Mouse (Mus musculus) right cerebral cortex, adult 18-20 months (tissue): Measurements from ENCODE around the gene Nsmf.

Source experiments
- DNase-seq: peaks from one replicate; pipeline ENCODE4 v3.0.0; 2022; ENCODE audit warnings: mixed read lengths

Gene Nsmf

DNA sequence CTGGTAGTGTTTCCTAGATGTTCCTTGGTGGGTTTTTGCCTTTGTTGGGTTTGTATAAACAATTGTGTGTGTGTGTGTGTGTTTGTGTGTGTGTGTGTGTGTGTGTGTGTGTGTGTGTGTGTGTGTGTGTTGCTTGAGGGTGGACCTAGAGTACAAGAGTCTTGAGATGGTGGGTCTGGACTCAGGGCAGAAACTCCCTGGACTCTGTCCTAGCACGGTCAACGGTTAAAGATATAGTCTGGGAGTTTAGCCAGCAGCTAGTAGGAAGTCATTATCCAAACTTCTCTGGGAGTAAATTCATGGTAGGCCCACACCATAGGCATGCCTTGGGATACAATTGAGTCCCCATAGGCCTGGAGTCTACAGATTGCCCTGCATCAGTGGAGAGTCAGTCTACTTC is 33.7 kb downstream of the Nsmf start:
- DNase-seq = no peak

DNA sequence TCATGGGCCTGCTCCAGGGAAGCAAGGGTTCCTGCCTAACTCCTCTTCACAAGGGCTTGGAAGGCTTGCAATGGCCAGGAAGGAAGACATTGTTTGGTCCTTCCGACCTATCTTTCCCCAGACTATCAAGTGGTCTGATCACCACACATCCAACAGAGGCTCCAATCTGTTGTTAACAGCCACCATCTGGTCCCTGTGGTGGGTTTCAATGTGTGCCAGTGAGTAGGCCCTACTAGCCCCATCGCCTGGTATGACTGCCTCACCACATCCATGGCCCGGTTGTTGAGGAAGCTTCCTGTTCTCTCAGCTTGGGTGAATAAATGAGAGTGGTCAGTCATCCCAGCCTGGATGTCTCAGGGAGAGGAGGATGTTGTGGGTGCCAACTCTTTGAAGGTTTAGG is 34.5 kb downstream of the Nsmf start:
- no peak for DNase-seq

DNA sequence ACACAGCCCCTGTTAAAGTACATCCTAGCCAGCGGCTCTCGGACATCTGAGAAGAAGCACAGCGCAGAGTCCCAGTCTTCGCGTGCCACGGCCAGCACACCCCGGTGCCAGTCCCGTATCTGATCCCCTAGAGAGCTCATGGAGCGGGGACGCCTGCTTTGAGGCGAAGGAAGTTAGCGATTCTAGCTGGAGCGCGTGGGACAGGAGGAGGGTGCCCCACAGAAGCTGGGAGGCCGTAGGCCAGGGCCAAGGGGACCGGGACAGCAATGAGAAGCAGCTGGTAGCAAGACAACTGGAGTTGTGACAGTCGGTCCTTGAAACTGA is 40.6 kb downstream of the Nsmf start:
- DNase-seq = no peak

DNA sequence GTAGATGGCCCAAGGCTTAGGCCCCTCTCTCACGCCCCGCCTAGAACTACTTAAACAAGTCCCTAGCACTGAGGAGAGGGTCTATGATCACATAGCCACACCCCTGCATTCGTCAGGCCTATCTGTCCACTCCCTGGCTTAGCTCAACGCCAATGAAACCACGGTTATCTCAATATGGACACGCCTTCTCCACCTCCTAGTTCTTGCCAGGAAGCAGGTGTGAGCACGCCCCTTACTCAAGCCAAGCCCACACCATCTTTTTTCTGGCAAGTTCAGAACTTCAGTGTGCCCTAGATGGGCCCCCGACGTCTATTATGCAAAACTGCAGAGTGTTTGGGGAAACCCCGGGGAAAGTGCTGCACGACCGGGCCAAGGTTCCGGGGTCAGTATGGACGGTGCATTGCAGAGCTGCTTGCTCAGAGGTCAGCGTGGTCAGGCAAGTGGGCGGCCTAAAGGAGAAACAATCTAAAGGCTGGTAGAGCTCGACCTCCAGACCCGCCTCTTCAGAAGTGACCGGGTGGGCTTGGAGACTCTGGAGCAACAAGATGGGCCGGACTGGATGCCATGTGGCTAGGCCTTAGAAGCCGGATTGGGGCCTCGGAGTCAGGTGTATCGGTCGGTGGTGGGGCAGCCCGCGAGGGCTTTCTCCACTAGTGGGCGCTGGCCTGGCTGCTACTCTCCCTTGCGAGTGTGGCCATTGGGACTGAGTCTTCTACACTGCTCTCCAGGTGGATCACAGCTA is 41.1 kb downstream of the Nsmf start, which contains the start of gene Noxa1:
Gene Noxa1, minus strand, starts transcription at position 41 of the 742 bp plus-strand sequence.
- DNase-seq = no peak

DNA sequence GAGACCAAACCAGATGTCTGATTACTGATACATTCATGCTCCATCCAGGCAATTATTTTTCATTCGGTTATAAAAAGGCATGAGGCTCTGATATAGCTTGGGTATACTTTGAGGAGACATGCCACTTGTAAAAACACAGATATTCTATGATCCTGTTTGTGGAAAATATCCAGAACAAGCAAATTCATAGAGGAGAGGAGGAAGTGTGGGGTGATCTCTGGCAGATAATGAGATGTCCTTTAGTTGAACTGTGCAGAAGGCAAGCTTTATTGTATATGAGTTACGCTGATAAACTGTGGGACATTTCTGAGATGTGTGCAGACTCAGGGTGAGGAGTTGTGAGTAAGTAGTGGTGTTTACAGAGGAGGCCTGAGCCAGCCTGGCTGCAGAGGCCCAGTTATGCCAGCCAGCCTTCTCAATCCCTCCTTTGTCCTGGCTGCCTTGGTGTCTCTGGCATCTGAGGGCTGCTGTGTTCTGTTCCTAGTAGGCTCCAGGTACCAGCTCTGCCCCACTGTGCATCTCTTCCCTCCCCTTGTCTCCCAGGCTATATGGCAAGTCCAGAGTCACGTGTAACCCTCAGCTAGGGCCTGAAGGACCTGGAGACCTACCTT is 44.0 kb downstream of the Nsmf start:
- DNase-seq = peak; percentile 15

DNA sequence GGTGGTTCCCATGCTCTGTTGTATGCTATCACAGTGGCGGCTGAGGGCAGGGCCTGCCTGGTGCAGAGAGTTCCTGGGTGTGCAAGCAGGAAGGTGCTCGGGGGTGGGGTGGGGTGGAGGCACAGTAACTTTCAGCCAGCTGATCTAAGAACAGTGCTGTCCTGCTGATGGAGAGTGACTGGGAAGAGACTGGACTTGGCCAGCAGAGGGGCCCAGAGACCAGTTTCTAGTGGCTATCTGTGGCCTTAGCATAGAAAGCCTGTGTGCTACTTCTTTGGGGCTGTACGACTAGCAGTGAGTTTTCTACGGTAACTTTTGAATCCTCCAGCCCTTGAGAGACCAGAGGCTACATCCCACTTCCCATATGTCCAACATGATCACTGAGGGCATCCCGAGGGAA is 44.8 kb downstream of the Nsmf start:
- DNase-seq = peak; percentile 9

DNA sequence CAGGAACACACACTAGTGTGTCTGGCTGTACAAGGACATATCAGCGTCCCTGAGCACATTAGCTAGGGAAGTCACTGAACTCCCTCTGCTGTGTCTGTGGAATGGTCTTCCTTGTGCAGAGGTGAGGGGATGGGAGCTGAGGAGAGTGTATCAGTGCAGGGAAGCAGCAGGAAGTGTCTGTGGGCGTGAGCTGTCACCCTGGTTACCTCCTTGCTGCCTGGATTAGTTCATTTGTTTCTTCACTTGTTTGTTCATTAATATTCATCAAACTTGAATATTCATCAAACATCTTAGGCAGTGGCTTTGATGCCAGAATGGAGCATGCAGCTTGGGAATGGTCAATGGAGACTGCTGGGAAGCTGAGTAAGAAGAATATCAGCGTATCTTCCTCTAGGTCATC is 45.5 kb downstream of the Nsmf start:
- peak; percentile 6 for DNase-seq

DNA sequence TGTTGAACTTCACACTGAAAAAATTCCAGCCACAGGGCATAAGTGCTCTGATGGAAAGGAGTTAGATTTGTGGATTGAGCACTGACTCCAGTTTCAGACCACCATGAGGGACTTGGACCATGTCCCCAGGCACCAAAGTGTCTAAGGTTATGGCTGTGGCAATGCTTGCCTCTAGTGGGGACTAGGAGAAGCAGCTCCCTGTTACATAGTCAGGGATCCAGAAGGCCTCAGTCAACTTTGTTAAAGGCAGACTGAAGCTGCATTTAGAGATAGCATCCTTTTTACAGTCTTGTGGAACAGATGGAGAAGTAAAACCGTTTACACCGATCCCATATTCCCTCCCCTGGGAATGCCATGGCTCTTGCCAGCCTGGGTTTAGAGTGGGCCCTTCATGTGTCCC is 50.0 kb downstream of the Nsmf start:
- DNase-seq = no peak

DNA sequence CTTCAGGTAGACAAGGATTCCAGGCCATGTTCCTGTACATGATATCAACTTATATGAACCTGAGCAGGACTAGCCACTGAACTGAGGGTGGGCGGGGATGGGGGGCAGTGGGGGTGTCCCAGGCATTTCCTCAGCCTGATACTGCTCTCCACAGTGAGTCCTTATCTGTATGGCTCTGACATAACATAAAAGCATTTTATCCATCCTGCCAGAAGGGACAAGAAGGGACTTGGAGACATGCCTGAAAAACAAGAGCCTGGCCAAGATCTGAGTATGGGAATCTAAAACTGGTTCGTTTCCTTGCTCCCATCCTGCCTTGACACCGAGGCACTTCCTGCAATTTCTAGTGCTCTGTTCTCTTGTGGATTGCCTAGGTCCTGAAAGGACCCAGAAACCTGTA is 51.9 kb downstream of the Nsmf start:
- DNase-seq = no peak

DNA sequence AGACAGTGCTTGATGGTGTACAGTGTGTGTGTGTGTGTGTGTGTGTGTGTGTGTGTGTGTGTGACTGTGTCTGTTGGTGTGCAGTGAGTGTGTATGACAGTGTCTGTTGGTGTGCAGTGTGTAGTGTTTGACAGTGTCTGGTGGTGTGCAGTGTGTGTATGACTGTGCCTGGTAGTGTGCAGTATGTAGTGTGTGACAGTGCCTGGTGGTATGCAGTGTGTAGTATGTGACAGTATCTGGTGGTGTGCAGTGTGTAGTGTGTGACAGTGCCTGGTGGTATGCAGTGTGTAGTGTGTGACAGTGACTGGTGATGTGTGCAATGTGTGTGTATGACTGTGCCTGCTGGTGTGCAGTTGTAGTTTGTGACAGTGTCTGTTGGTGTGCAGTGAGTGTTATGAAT is 55.3 kb downstream of the Nsmf start:
- DNase-seq = no peak

DNA sequence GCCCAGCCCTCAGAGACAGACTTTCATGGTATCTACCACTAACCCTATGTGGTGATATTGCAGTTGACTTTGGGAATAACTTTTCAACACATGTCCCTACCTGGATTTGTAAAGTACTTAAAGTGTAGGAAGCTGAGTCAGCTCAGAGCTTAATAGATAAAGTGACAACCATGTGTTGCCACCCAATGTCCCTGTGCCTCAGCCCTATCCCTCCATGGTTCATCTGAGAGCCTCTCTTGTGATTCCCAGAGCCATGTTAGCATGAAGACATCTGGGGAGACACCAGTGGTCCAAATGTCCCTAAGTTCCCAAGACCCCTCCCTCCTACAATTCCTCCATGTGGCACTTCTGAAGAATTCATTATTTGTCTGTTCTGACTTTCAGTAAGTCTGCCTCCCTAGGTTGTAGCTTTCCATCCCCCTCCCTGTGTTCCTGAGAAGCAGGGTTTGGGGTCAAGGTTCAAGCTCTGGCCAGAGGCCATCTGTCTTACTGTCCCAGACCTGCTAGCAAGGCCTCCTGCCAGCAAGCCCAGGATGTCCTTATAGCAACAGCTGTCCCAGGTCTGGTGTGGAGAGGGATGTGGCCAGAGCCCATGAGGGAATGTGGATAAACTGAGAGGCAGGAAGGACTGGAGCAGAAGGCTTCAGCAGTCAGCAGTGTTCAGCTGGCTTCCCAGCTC is 56.5 kb downstream of the Nsmf start:
- no peak for DNase-seq

DNA sequence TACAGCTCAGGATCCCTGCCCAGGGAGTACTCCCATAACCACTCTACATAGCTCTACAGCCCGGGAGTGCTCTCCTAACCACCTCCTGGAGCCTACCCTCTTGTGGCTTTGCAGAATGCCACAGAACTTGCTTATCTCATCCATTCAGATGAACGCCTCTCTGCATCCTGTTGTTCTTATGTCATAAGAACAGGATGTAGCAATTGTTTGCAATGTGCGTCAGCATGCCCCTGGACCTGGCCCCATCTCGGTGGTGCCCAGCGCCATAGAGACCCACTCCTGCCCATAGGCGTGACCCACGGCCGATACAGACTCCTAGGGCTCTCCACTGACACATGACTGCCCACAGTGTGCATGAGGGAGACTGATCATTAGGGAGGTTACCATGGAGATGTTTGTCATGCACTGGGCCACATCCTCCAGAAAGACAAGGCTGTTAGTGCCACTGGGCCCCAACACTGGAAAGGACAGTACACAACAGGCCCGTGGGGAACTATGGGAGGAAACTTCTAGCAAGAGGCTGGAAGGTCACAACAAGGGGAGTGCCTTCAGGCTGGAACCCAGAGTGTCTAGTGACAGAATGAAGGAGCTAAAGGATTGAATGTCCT is 57.1 kb downstream of the Nsmf start:
- DNase-seq = no peak
